Mouse (Mus musculus) kidney, embryonic 15.5 days (tissue): Measurements from ENCODE around the gene Uba5. TPM values are rescaled to one million over a fixed set of nuclear protein-coding genes. Genes with fewer than 3 reads are reported as not detected.
A peak's percentile ranks its signal among the peaks of the same experiment; 100 is the strongest.

ENCODE experiments used
- ATAC-seq: fragments of 200-750 bp; cut with Nextera tagmentation; replicated peaks from 2 replicates; pipeline ENCODE4 v1.8.0; 2017; ENCODE audit warnings: moderate TSS enrichment; ENCODE audit not compliant: low FRiP score
- H3K27ac ChIP-seq: fragments of 300-500 bp; sonication (generic); 2 replicates; pipeline ENCODE4 v1.5.1; 2015; ENCODE audit warnings: mild to moderate bottlenecking, inconsistent platforms
- H3K27me3 ChIP-seq: fragments of 300-500 bp; sonication (generic); 2 replicates; pipeline ENCODE4 v1.6.1; 2015; ENCODE audit warnings: inconsistent platforms
- H3K36me3 ChIP-seq: fragments of 300-500 bp; sonication (generic); 2 replicates; pipeline ENCODE4 v1.6.1; 2015; ENCODE audit warnings: inconsistent platforms
- H3K4me1 ChIP-seq: fragments of 300-500 bp; sonication (generic); 2 replicates; pipeline ENCODE4 v1.6.1; 2015; ENCODE audit warnings: inconsistent platforms
- H3K4me2 ChIP-seq: fragments of 300-500 bp; sonication (generic); 2 replicates; pipeline ENCODE4 v1.6.1; 2015; ENCODE audit warnings: moderate library complexity, mild to moderate bottlenecking, inconsistent platforms
- H3K4me3 ChIP-seq: fragments of 300-500 bp; sonication (generic); replicated peaks from 2 replicates; pipeline ENCODE4 v1.5.1; 2015; ENCODE audit warnings: mild to moderate bottlenecking, inconsistent platforms
- H3K9ac ChIP-seq: fragments of 300-500 bp; sonication (generic); 2 replicates; pipeline ENCODE4 v1.6.1; 2015; ENCODE audit warnings: mild to moderate bottlenecking, inconsistent platforms
- H3K9me3 ChIP-seq: fragments of 300-500 bp; sonication (generic); replicated peaks from 2 replicates; pipeline ENCODE4 v1.6.1; 2016; ENCODE audit warnings: inconsistent platforms
- WGBS: fragments of 180-500 bp; shearing (Covaris S2); methylation state at CpG from one replicate; pipeline ENCODE4 v1.1.7; 2015; ENCODE audit warnings: mixed read lengths; 5-methylcytosine and 5-hydroxymethylcytosine counted together
- polyA plus RNA-seq: library from polyadenylated mRNA; unstranded; fragments of >200 nt; fragmentation: Nextera tagmentation; extraction: Ambion mirVana; gene quantifications from 2 replicates; pipeline ENCODE4 v1.2.1, GENCODE M21; 2015

Gene Uba5
- polyA plus RNA-seq, 1 experiment from 2014 or later: 50.3 TPM

DNA sequence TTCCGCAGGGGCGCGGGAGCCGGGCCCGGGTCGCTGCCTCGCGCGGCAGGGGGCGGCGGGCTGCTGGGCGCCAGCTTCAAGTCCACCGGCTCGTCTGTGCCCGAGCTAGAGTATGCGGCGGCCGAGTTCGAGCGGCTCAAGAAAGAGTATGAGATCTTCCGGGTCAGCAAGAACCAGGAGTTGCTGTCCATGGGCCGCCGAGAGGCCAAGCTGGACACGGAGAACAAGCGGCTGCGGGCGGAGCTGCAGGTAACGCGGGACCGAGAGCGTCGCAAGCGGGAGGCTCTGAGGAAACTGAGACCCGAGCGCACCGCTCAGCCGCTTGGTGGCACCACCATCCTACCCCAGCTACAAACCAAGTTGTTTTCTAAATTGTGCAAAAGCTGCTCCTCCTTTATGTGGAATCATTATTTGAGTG lies 60.0 kb downstream of the Uba5 start:
- ATAC-seq: peak; percentile 55
- Histone ChIP-seq H3K4me2 (peak overlapping the region; percentile 85), H3K9ac (peak overlapping the region; percentile 68), H3K4me1 (peaks cover 18% of the 10 kb centered on the region), H3K36me3 (peaks cover 13% of the 10 kb centered on the region), H3K4me3 (peak overlapping the region; percentile 79), H3K27me3 (no peaks in the 10 kb centered on the region), H3K9me3 (no peaks in the 10 kb centered on the region), H3K27ac (peak overlapping the region; percentile 90)
- under 1% methylated on average over 37 of the region's 37 CpGs for WGBS

DNA sequence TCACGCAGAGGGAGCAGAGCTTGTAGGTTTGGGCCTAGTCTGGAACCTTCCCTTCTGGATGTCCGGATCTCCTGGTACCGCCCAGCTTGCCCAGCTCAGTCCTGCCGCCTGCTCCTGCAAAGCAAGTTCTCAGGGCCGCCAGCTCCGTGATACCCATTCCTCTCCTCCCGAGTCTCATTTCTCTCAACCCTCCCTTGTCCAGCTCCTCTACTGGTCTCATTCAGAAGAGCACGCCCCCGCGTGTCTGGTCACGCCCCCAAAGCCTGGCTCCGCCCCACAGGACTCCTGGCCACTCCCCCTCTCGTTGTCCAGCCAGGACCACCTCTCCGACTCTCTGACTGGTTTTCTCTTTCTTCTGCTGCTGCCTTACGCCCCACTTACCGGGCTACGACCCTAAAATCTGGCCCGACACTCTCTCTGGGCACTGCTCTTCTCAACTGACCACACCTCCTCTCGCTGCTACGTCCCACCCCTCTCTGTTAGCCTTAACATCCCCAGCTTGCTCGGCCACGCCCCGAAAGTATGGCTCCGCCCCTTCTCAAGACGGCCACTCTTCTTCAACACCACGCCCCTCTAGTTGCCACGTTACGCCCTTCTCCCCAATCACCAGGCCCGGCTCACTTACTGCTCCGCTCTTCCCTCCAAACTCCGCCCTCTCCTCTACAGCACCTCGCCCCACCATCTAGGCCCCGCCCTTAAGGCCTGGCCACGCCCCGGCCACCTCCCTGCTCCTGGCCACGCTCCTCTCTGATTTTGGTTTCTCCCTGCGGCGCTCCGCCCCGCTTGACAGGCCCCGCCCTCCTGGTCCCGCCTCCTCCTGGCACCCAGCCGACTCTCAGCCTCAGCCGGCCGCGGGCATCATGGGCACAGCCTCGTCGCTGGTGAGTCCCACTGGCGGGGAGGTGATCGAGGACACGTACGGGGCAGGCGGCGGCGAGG lies 60.7 kb downstream of the Uba5 start, which contains the start of gene Nphp3:
TSS of gene Nphp3 (plus strand) at position 624 of the 939 bp plus-strand sequence.
- ATAC-seq: peak; percentile 98
- 1% methylated on average over 55 of the region's 55 CpGs for WGBS
- H3K4me1 ChIP-seq: peaks cover 18% of the 10 kb centered on the region
- peak within 1 kb of the TSS; percentile 85 for H3K4me2 ChIP-seq
- peak within 1 kb of the TSS; percentile 98 for H3K27ac ChIP-seq
- H3K9ac ChIP-seq: peak within 1 kb of the TSS; percentile 68
- H3K27me3 ChIP-seq: no peaks in the 10 kb centered on the region
- no peaks in the 10 kb centered on the region for H3K9me3 ChIP-seq
- H3K36me3 ChIP-seq: peaks cover 13% of the 10 kb centered on the region
- peak within 1 kb of the TSS; percentile 79 for H3K4me3 ChIP-seq

DNA sequence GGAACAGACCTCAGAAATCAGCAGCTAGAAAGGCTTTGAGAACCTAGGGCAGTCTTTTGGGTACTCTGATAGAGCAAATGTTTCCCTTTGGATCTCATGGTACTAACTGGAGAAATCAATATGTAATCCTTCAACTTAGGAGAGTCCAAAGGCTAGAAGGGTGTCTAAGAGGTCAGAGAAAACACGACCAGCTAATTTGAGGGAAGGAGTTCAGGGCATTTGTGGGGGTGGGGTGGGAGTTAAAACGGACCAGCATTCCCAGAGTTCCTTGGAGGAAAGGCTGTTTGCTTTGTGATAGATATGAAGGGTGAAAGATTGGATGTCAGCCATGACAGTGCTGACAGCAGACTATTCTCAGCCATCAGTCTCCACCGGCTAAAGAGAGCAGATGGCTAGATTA lies 62.3 kb downstream of the Uba5 start:
- Histone ChIP-seq H3K4me3 (no peak overlapping the region), H3K9me3 (no peaks in the 10 kb centered on the region), H3K27me3 (no peaks in the 10 kb centered on the region), H3K9ac (no peak overlapping the region), H3K4me2 (no peak overlapping the region), H3K27ac (peak overlapping the region; percentile 68), H3K4me1 (peaks cover 18% of the 10 kb centered on the region), H3K36me3 (peaks cover 3% of the 10 kb centered on the region)
- 37% methylated on average over 3 of the region's 3 CpGs for whole genome bisulfite sequencing
- ATAC-seq: no peak

Other genes with a start within 250 kb of the Uba5 start
- gene Nphp3, start 60.6 kb downstream of the Uba5 start, polyA plus RNA-seq: 5.9 and 6.7 TPM in 2 replicates
- gene Gm28305, start 22.5 kb downstream of the Uba5 start, polyA plus RNA-seq: not detected in 2 replicates
- gene Acad11, start 243 bp upstream of the Uba5 start, polyA plus RNA-seq: 11.8 and 12.6 TPM in 2 replicates
- 1.8 and 3.1 TPM in 2 replicates for gene Ackr4, start 63.8 kb upstream of the Uba5 start, polyA plus RNA-seq
- 19.9 and 23.0 TPM in 2 replicates for gene Dnajc13, start 199.8 kb upstream of the Uba5 start, polyA plus RNA-seq